Mouse (Mus musculus) heart, embryonic 15.5 days (tissue): ENCODE results near the gene Mier1. TPM values are rescaled to one million over a fixed set of nuclear protein-coding genes. Genes with fewer than 3 reads are reported as not detected.
A peak's percentile ranks its signal among the peaks of the same experiment; 100 is the strongest.

Source experiments
- ATAC-seq: fragments of 200-750 bp; cut with Nextera tagmentation; replicated peaks from 2 replicates; pipeline ENCODE4 v1.8.0; 2017; ENCODE audit warnings: low read depth, moderate TSS enrichment; ENCODE audit not compliant: insufficient number of reproducible peaks, insufficient read depth, low FRiP score
- H3K27ac ChIP-seq: fragments of 300-500 bp; sonication (generic); 2 replicates; pipeline ENCODE4 v1.5.1; 2015; ENCODE audit warnings: mild to moderate bottlenecking, inconsistent platforms
- H3K27me3 ChIP-seq: fragments of 300-500 bp; sonication (generic); 2 replicates; pipeline ENCODE4 v1.6.1; 2015; ENCODE audit warnings: inconsistent platforms
- H3K36me3 ChIP-seq: fragments of 300-500 bp; sonication (generic); 2 replicates; pipeline ENCODE4 v1.6.1; 2015; ENCODE audit warnings: mild to moderate bottlenecking, inconsistent platforms
- H3K4me1 ChIP-seq: fragments of 300-500 bp; sonication (generic); replicated peaks from 2 replicates; pipeline ENCODE4 v1.6.1; 2015; ENCODE audit warnings: inconsistent platforms
- H3K4me2 ChIP-seq: fragments of 300-500 bp; sonication (generic); 2 replicates; pipeline ENCODE4 v1.6.1; 2015; ENCODE audit warnings: inconsistent platforms, mild to moderate bottlenecking, moderate library complexity
- H3K4me3 ChIP-seq: fragments of 300-500 bp; sonication (generic); 2 replicates; pipeline ENCODE4 v1.5.1; 2015; ENCODE audit warnings: mild to moderate bottlenecking, inconsistent platforms
- H3K9ac ChIP-seq: fragments of 300-500 bp; sonication (generic); 2 replicates; pipeline ENCODE4 v1.6.1; 2015; ENCODE audit warnings: mild to moderate bottlenecking, inconsistent platforms
- H3K9me3 ChIP-seq: fragments of 300-500 bp; sonication (generic); replicated peaks from 2 replicates; pipeline ENCODE4 v1.6.1; 2016; ENCODE audit warnings: inconsistent platforms
- WGBS: fragments of 180-500 bp; shearing (Covaris S2); methylation state at CpG from one replicate; pipeline ENCODE4 v1.1.7; 2015; ENCODE audit warnings: mixed read lengths; 5-methylcytosine and 5-hydroxymethylcytosine counted together
- polyA plus RNA-seq: library from polyadenylated mRNA; unstranded; fragments of >200 nt; fragmentation: Nextera tagmentation; extraction: Ambion mirVana; gene quantifications from 2 replicates; pipeline ENCODE4 v1.2.1, GENCODE M21; 2015

Mier1 gene
- polyA plus RNA-seq, 1 experiment from 2014 or later, result 29.2 TPM

GRCm38 (mm10) chr4:103171256-103171655, 57.1 kb downstream of the Mier1 start:
- H3K4me3 ChIP-seq, result no peak overlapping the region
- H3K4me2 ChIP-seq, result no peak overlapping the region
- H3K9me3 ChIP-seq, result no peaks in the 10 kb centered on the region
- no peak overlapping the region for H3K9ac ChIP-seq
- H3K36me3 ChIP-seq, result peaks cover 6% of the 10 kb centered on the region; the same call in 1 of the 2 replicates
- ATAC-seq, result no peak
- H3K4me1 ChIP-seq, result no peaks in the 10 kb centered on the region
- WGBS, result 87% methylated on average over 3 of the region's 3 CpGs
- H3K27ac ChIP-seq, result no peak overlapping the region
- no peaks in the 10 kb centered on the region for H3K27me3 ChIP-seq

GRCm38 (mm10) chr4:103173507-103173906, 59.3 kb downstream of the Mier1 start:
- Histone ChIP-seq H3K36me3 (peaks cover 6% of the 10 kb centered on the region; the same call in 1 of the 2 replicates), H3K4me1 (peaks cover 10% of the 10 kb centered on the region), H3K27me3 (no peaks in the 10 kb centered on the region), H3K9ac (no peak overlapping the region), H3K27ac (no peak overlapping the region), H3K4me2 (no peak overlapping the region), H3K4me3 (no peak overlapping the region), H3K9me3 (no peaks in the 10 kb centered on the region)
- WGBS, result 81% methylated on average over 6 of the region's 6 CpGs
- no peak for ATAC-seq

GRCm38 (mm10) chr4:103174001-103174400, 59.8 kb downstream of the Mier1 start:
- Histone ChIP-seq H3K27me3 (no peaks in the 10 kb centered on the region), H3K4me3 (no peak overlapping the region), H3K36me3 (peaks cover 6% of the 10 kb centered on the region; the same call in 1 of the 2 replicates), H3K4me1 (peaks cover 13% of the 10 kb centered on the region), H3K4me2 (no peak overlapping the region), H3K9me3 (no peaks in the 10 kb centered on the region), H3K9ac (no peak overlapping the region), H3K27ac (no peak overlapping the region)
- ATAC-seq, result no peak
- WGBS, result 90% methylated on average over 7 of the region's 7 CpGs

DNA sequence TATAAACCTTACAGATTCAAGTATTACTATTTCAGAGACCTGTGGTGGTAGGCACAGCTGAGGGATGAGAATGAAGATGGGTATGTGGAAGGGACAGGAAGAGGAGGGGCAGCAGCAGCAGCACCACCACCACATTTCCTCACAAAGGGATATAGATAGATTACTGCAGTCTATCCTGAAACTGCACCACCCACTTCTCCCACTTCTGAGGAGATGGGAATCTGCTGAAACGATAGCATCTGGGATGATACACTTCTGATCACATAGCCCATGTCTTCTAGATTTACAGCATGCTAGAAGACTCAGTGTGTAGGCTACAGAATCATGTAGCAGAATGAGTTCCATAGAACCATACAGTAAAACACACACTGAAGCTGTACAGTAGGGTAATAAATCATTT, 63.5 kb downstream of the Mier1 start:
- 81% methylated on average over 1 of the region's 1 CpGs for WGBS

DNA sequence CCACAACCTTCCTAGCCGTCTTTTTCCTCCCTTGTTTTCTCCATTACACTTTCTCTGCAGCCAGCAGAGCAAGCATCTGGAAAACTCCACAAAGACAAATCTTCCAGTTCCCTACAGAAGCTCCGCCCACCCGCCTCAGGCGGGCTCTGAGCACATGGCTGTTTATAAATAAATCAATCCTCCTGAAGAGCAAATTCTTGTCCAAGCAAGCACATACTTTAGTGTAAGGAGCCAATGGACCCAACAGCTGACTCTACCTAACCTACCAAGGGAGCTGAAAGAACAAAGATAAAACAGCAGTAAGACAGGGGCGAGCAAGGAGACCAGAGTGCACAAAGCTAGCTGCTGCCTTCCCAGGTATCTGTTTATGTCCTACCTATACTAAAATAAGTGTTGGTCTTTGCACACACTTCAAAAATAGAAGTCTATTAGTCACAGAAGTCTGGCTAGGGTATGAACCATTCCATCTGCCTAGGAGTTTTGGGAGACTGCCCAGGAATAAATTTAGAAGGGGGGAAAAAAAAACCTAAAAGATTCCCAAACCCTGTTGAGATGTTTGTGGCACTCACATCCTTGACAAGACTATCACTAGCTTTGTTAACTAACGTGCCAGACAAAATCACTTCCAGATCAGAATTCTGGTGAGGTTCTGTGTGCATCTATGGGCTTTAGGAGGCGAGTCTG, 64.6 kb downstream of the Mier1 start:
- H3K27me3 ChIP-seq, result no peaks in the 10 kb centered on the region
- no peaks in the 10 kb centered on the region for H3K9me3 ChIP-seq
- no peak overlapping the region for H3K4me3 ChIP-seq
- H3K4me2 ChIP-seq, result peak overlapping the region; percentile 18
- WGBS, result 50% methylated on average over 7 of the region's 7 CpGs
- ATAC-seq, result peak; percentile 40; the same call in 1 of the 2 replicates
- peaks cover 26% of the 10 kb centered on the region for H3K4me1 ChIP-seq
- H3K27ac ChIP-seq, result peak overlapping the region; percentile 82
- no peak overlapping the region for H3K9ac ChIP-seq
- H3K36me3 ChIP-seq, result no peaks in the 10 kb centered on the region; the same call in none of the 2 replicates

More for the DNA sequence above, 63.5 kb downstream of the Mier1 start:
- no peak overlapping the region for H3K4me2 ChIP-seq
- peaks cover 26% of the 10 kb centered on the region for H3K4me1 ChIP-seq
- H3K9ac ChIP-seq, result no peak overlapping the region
- no peaks in the 10 kb centered on the region for H3K27me3 ChIP-seq
- no peaks in the 10 kb centered on the region for H3K9me3 ChIP-seq
- peaks cover 4% of the 10 kb centered on the region; the same call in 1 of the 2 replicates for H3K36me3 ChIP-seq
- ATAC-seq, result no peak
- no peak overlapping the region for H3K4me3 ChIP-seq
- H3K27ac ChIP-seq, result peak overlapping the region; percentile 82

DNA sequence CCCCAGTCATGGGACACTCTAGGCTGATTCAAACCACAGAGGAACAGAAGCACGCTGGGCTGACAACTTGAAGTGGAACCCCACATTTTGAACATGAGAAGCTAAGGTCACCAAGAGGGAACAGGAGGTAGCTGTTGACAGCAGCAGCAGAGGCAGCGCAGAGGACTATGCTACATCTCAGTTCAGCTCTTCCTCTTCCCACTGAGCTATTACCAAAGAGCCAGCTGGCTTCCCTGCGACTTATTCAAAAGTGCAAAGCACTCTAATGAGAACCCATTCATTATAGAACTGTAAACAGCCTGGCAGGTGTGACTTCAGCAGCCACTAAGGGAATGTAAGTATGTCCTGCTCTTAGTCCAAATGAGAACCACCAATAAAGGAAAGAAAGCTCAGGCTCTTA, 65.4 kb downstream of the Mier1 start:
- WGBS, result 41% methylated on average over 3 of the region's 3 CpGs
- no peaks in the 10 kb centered on the region for H3K27me3 ChIP-seq
- peaks cover 5% of the 10 kb centered on the region for H3K36me3 ChIP-seq
- 0 out of 2 replicates have a peak overlapping the region, but pooled peaks have one; percentile 18 for H3K4me2 ChIP-seq
- no peak overlapping the region for H3K4me3 ChIP-seq
- peak overlapping the region; percentile 82 for H3K27ac ChIP-seq
- no peaks in the 10 kb centered on the region for H3K9me3 ChIP-seq
- ATAC-seq, result no peak
- peaks cover 26% of the 10 kb centered on the region for H3K4me1 ChIP-seq
- H3K9ac ChIP-seq, result no peak overlapping the region

- ATAC-seq, result no peak
- Histone ChIP-seq H3K4me3 (no peak overlapping the region), H3K9ac (no peak overlapping the region), H3K27ac (peak overlapping the region; percentile 82; the same call in 1 of the 2 replicates), H3K9me3 (no peaks in the 10 kb centered on the region), H3K27me3 (no peaks in the 10 kb centered on the region), H3K4me2 (no peak overlapping the region), H3K36me3 (peaks cover 11% of the 10 kb centered on the region), H3K4me1 (peaks cover 26% of the 10 kb centered on the region)
- 87% methylated on average over 8 of the region's 8 CpGs for WGBS
Measured at GRCm38 (mm10) chr4:103180300-103180888, 66.2 kb downstream of the Mier1 start.

- Histone ChIP-seq H3K4me1 (no peaks in the 10 kb centered on the region; the same call in 1 of the 2 replicates), H3K4me2 (no peak overlapping the region), H3K27ac (peak overlapping the region; percentile 2; the same call in 1 of the 2 replicates), H3K36me3 (peaks cover 25% of the 10 kb centered on the region), H3K9ac (no peak overlapping the region), H3K27me3 (no peaks in the 10 kb centered on the region), H3K4me3 (no peak overlapping the region), H3K9me3 (no peaks in the 10 kb centered on the region)
- no peak for ATAC-seq
- WGBS, result 68% methylated on average over 8 of the region's 8 CpGs
Measured at GRCm38 (mm10) chr4:103188786-103189640, 74.8 kb downstream of the Mier1 start.

GRCm38 (mm10) chr4:103192421-103192820, 78.2 kb downstream of the Mier1 start:
- 81% methylated on average over 2 of the region's 2 CpGs for WGBS
- Histone ChIP-seq H3K36me3 (peaks cover 23% of the 10 kb centered on the region), H3K4me2 (no peak overlapping the region), H3K4me1 (no peaks in the 10 kb centered on the region; the same call in 1 of the 2 replicates), H3K9me3 (no peaks in the 10 kb centered on the region), H3K27ac (no peak overlapping the region), H3K9ac (no peak overlapping the region), H3K4me3 (no peak overlapping the region), H3K27me3 (no peaks in the 10 kb centered on the region)
- no peak for ATAC-seq

DNA sequence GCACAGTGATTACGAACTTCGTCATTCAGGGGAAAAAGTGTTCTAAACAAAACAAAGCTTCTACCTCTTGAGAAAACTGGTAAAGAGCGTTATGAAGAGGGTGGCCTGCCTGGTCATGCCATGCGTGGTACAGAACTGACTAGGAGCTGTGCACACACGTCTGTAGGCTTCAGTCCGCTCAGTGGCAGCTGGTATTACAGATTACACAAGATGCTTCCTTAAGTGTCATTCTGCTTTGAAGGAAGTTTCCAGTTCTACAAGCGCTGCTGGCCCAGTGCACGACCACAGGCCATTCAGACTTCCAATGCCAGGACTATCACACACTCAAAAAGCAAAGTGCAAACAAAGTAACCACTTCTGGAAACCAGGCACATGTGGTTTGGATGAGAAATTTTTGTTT, 83.2 kb downstream of the Mier1 start:
- Histone ChIP-seq H3K9me3 (no peaks in the 10 kb centered on the region), H3K4me1 (0 out of 2 replicates have a peak, but pooled peaks cover 2% of the 10 kb centered on the region), H3K9ac (no peak overlapping the region), H3K27ac (no peak overlapping the region), H3K36me3 (peaks cover 15% of the 10 kb centered on the region), H3K4me3 (no peak overlapping the region), H3K4me2 (no peak overlapping the region), H3K27me3 (no peaks in the 10 kb centered on the region)
- no peak for ATAC-seq
- WGBS, result 87% methylated on average over 8 of the region's 8 CpGs

GRCm38 (mm10) chr4:103199086-103199485, 84.9 kb downstream of the Mier1 start:
- Histone ChIP-seq H3K27ac (no peak overlapping the region), H3K27me3 (no peaks in the 10 kb centered on the region), H3K36me3 (peaks cover 17% of the 10 kb centered on the region), H3K9ac (no peak overlapping the region), H3K4me1 (0 out of 2 replicates have a peak, but pooled peaks cover 2% of the 10 kb centered on the region), H3K9me3 (no peaks in the 10 kb centered on the region), H3K4me3 (no peak overlapping the region), H3K4me2 (no peak overlapping the region)
- 66% methylated on average over 4 of the region's 4 CpGs for WGBS
- ATAC-seq, result no peak
